Mouse (Mus musculus) stomach, postnatal 0 days (tissue): ENCODE results near the gene Nolc1. TPM values are rescaled to one million over a fixed set of nuclear protein-coding genes. Genes with fewer than 3 reads are reported as not detected.

Experiments
- ATAC-seq: fragments of 200-750 bp; cut with Nextera tagmentation; 2 replicates; pipeline ENCODE4 v1.8.0; 2017; ENCODE audit not compliant: low FRiP score, low TSS enrichment
- DNase-seq: peaks from one replicate; pipeline ENCODE4 v3.0.0-alpha.2; 2016; ENCODE audit warnings: low spot score
- H3K27ac ChIP-seq: fragments of 300-500 bp; sonication (generic); replicated peaks from 2 replicates; pipeline ENCODE4 v1.5.1; 2014; ENCODE audit warnings: mild to moderate bottlenecking, control low read depth
- H3K27me3 ChIP-seq: fragments of 300-500 bp; sonication (generic); 2 replicates; pipeline ENCODE4 v1.6.1; 2014; ENCODE audit warnings: low read length; ENCODE audit not compliant: control insufficient read depth, insufficient read depth
- H3K36me3 ChIP-seq: fragments of 300-500 bp; sonication (generic); 2 replicates; pipeline ENCODE4 v1.6.1; 2014; ENCODE audit warnings: low read length, mixed read lengths; ENCODE audit not compliant: control insufficient read depth, insufficient read depth
- H3K4me1 ChIP-seq: fragments of 300-500 bp; sonication (generic); replicated peaks from 2 replicates; pipeline ENCODE4 v1.6.1; 2014; ENCODE audit warnings: antibody characterized with exemption; ENCODE audit not compliant: control insufficient read depth, insufficient read depth
- H3K4me2 ChIP-seq: fragments of 300-500 bp; sonication (generic); replicated peaks from 2 replicates; pipeline ENCODE4 v1.6.1; 2014; ENCODE audit warnings: low read depth, mild to moderate bottlenecking, control low read depth, moderate library complexity
- H3K4me3 ChIP-seq: fragments of 300-500 bp; sonication (generic); 2 replicates; pipeline ENCODE4 v1.5.1; 2014; ENCODE audit warnings: low read depth, low read length, control low read depth
- H3K9ac ChIP-seq: fragments of 300-500 bp; sonication (generic); 2 replicates; pipeline ENCODE4 v1.6.1; 2014; ENCODE audit warnings: mild to moderate bottlenecking, low read length, control low read depth, mixed read lengths
- H3K9me3 ChIP-seq: fragments of 300-500 bp; sonication (generic); 2 replicates; pipeline ENCODE4 v1.6.1; 2016; ENCODE audit warnings: low read length; ENCODE audit not compliant: control insufficient read depth
- CTCF ChIP-seq: IDR thresholded peaks from 2 replicates; pipeline ENCODE4 v1.5.1; 2016; ENCODE audit warnings: antibody characterized with exemption, low read depth, mild to moderate bottlenecking, moderate library complexity
- EP300 ChIP-seq: optimal IDR thresholded peaks from 2 replicates; pipeline ENCODE3; 2016; ENCODE audit warnings: antibody characterized with exemption
- WGBS: fragments of 180-500 bp; shearing (Covaris S2); extraction: QIAGEN DNeasy Blood & Tissue Kit; methylation state at CpG from one replicate; pipeline ENCODE4 v1.1.7; 2014; 5-methylcytosine and 5-hydroxymethylcytosine counted together
- polyA plus RNA-seq: library from polyadenylated mRNA; unstranded; fragments of >200 nt; fragmentation: Nextera tagmentation; extraction: Ambion mirVana; gene quantifications from 2 replicates; pipeline ENCODE4 v1.2.1, GENCODE M21; 2015

Nolc1 gene
- polyA plus RNA-seq, 1 experiment from 2014 or later, result 36.1 TPM

DNA sequence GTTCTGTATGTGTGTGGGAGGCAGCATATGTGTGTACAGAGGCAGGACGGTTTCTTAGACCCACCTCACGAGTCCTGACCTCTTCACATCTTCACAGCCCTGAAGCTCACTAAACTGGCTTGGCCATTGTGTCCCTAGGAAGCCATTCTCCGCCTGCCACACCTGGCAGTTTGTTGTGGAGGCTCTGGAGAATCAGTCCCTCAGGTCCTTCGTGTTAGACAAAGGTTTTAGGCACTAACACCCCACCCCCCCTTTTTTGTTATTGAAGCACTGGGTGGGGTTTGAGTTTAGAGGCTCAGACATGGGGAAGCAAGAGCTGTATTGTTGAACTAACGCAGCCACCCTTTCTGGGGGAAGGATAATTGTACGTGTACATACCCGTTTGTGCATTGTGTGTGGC is 2.4 kb upstream of the Nolc1 start:
- H3K27ac ChIP-seq, result no peak overlapping the region
- no peak overlapping the region for H3K4me2 ChIP-seq
- H3K9ac ChIP-seq, result no peak overlapping the region
- TF ChIP-seq CTCF, result no peak
- TF ChIP-seq EP300, result no peak
- H3K4me1 ChIP-seq, result no peaks in the 10 kb centered on the region
- H3K27me3 ChIP-seq, result no peaks in the 10 kb centered on the region
- no peak for DNase-seq
- no peak for ATAC-seq
- WGBS, result 74% methylated on average over 7 of the region's 7 CpGs
- peaks cover 10% of the 10 kb centered on the region for H3K36me3 ChIP-seq
- H3K4me3 ChIP-seq, result no peak overlapping the region
- H3K9me3 ChIP-seq, result no peaks in the 10 kb centered on the region

GRCm38 (mm10) chr19:46074266-46074665 is 1.4 kb upstream of the Nolc1 start:
- Histone ChIP-seq H3K27me3 (no peaks in the 10 kb centered on the region), H3K9ac (no peak overlapping the region), H3K9me3 (no peaks in the 10 kb centered on the region), H3K4me3 (no peak overlapping the region), H3K36me3 (peaks cover 13% of the 10 kb centered on the region), H3K4me1 (no peaks in the 10 kb centered on the region), H3K4me2 (no peak overlapping the region), H3K27ac (no peak overlapping the region)
- DNase-seq (no peak), ATAC-seq (no peak)
- 90% methylated on average over 5 of the region's 5 CpGs for WGBS
- TF ChIP-seq CTCF (no peak), EP300 (no peak)

DNA sequence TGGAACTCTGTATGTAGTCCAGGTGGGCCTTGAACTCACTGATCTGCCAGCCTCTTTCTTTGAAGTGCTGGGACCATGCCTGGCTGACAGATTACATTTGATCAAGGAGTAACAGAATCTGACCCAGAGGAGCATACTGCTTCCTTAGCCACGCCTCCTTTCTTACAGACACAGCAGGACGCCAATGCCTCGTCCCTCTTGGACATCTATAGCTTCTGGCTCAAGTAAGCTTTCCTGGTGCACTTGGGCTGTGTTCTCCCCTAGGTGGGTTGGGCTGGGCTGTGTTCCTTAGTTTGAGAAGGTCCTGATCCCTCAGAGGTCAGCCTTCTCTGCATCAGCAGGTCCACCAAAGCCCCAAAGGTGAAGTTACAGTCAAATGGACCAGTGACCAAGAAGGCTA is 2.9 kb downstream of the Nolc1 start:
- Histone ChIP-seq H3K4me2 (no peak overlapping the region), H3K27ac (no peak overlapping the region), H3K36me3 (peaks cover 36% of the 10 kb centered on the region), H3K9ac (no peak overlapping the region), H3K4me3 (no peak overlapping the region), H3K27me3 (no peaks in the 10 kb centered on the region), H3K4me1 (no peaks in the 10 kb centered on the region), H3K9me3 (no peaks in the 10 kb centered on the region)
- ATAC-seq (no peak), DNase-seq (no peak)
- WGBS, result 74% methylated on average over 3 of the region's 3 CpGs
- TF ChIP-seq CTCF (no peak), EP300 (no peak)

DNA sequence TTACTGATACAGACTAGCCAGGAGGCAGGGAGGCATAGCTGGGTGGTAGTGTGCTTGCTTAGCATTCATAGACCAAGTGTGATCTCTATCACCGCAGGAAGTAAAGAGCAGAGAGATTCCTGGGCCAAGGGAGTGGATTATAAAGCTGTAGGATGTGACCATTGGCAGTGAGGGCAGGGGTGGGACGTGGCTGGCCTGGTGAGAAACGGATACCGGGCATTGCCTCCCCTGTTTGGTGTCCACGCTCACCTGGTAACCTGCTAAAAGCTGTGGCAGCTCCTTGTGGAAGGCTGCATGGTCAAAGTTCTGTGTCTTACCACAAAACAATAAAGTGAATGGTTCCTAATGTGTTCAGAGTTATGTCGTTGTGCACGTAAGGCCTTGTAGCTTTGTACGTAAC is 9.5 kb downstream of the Nolc1 start:
- no peaks in the 10 kb centered on the region for H3K27me3 ChIP-seq
- no peak overlapping the region for H3K4me2 ChIP-seq
- no peak for ATAC-seq
- WGBS, result 97% methylated on average over 8 of the region's 8 CpGs
- no peak for TF ChIP-seq EP300
- TF ChIP-seq CTCF, result no peak
- peaks cover 35% of the 10 kb centered on the region for H3K36me3 ChIP-seq
- H3K27ac ChIP-seq, result no peak overlapping the region
- no peak overlapping the region for H3K4me3 ChIP-seq
- H3K4me1 ChIP-seq, result no peaks in the 10 kb centered on the region
- no peak overlapping the region for H3K9ac ChIP-seq
- H3K9me3 ChIP-seq, result no peaks in the 10 kb centered on the region
- no peak for DNase-seq

DNA sequence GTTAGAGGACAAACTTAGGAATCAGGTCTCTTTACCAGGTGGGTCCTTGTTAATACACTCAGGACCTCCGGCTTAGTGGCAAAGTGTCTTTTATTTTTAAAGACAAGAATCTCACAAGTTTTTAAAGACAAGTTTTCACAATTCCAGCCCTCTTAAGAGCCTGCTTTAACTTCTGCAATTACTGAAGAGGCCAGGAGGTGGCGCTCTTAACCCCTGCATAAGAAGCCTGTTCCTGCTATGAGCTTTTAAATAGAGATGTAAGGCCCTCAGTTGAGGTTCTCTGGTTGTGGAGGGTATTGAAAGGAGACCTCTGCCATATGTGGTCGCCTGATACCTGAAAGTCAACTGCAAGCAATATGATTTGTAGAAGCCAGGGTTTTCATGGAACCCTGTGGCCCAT is 10.7 kb downstream of the Nolc1 start:
- Histone ChIP-seq H3K36me3 (peaks cover 30% of the 10 kb centered on the region), H3K4me3 (no peak overlapping the region), H3K9ac (no peak overlapping the region), H3K27me3 (no peaks in the 10 kb centered on the region), H3K27ac (no peak overlapping the region), H3K9me3 (no peaks in the 10 kb centered on the region), H3K4me1 (no peaks in the 10 kb centered on the region), H3K4me2 (no peak overlapping the region)
- peak; percentile 82 for TF ChIP-seq CTCF
- no peak for TF ChIP-seq EP300
- 0 out of 2 replicates have a peak, but pooled peaks have one; percentile 49 for ATAC-seq
- peak; percentile 65 for DNase-seq
- WGBS, result 53% methylated on average over 3 of the region's 3 CpGs

DNA sequence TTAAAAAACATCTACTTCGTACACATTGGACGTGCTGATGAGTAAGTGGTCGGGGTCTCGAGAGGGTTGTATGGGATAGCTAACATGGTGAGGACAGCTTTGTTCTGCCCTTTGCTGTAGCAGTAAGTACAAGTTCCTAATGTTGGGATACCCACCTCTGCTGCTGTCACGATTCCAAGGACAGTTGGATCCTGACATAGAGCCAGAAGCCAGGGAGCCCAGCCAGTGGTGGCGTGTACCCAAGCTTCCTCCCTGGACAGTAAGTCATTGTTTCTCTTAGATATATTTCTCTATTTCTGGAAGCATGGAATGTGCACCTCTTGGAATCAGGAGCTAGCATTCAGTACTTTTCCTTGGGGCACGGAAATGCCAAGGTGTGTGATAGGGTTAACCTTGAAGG is 12.2 kb downstream of the Nolc1 start:
- Histone ChIP-seq H3K4me2 (no peak overlapping the region), H3K4me1 (no peaks in the 10 kb centered on the region), H3K27me3 (no peaks in the 10 kb centered on the region), H3K9me3 (no peaks in the 10 kb centered on the region), H3K9ac (no peak overlapping the region), H3K36me3 (peaks cover 15% of the 10 kb centered on the region), H3K4me3 (no peak overlapping the region), H3K27ac (no peak overlapping the region)
- DNase-seq, result no peak
- TF ChIP-seq CTCF (no peak), EP300 (no peak)
- no peak for ATAC-seq
- 64% methylated on average over 7 of the region's 7 CpGs for WGBS

DNA sequence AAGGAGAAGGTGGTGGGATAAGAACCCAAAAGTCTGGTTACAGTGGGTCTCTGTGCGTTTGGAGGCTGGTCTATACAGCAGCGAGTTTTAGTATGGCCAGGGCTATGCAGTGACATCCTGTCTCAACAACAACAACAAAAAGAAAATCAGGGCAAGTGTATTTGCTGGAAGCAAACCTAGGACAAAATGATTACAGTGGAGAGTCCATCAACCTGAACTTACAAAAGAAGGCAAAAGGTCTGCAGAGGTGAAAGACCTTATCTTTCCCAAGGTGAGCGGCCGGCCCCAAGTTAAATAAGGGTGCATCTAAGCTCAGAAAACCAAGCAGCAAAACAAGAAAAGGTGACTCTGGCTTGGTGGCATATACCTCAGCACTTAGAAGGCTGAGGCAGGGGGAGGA is 16.0 kb downstream of the Nolc1 start:
- WGBS, result 77% methylated on average over 4 of the region's 4 CpGs
- Histone ChIP-seq H3K27me3 (no peaks in the 10 kb centered on the region), H3K9me3 (no peaks in the 10 kb centered on the region), H3K9ac (no peak overlapping the region), H3K36me3 (no peaks in the 10 kb centered on the region), H3K4me3 (no peak overlapping the region), H3K4me2 (no peak overlapping the region), H3K4me1 (no peaks in the 10 kb centered on the region), H3K27ac (no peak overlapping the region)
- TF ChIP-seq EP300, result no peak
- no peak for ATAC-seq
- no peak for DNase-seq
